Mouse (Mus musculus) olfactory bulb, adult 2 months (tissue): Measurements from ENCODE around the gene Kif1a. TPM values are rescaled to one million over a fixed set of nuclear protein-coding genes. Genes with fewer than 3 reads are reported as not detected.

Experiments used
- H3K27ac ChIP-seq: fragments of 200-500 bp; 2 replicates; pipeline ENCODE4 v1.5.1; 2012; ENCODE audit warnings: low read depth, low read length; ENCODE audit not compliant: insufficient read depth
- H3K4me1 ChIP-seq: fragments of 200-500 bp; 2 replicates; pipeline ENCODE4 v1.6.1; 2012; ENCODE audit warnings: low read length; ENCODE audit not compliant: control insufficient read depth, insufficient read depth
- H3K4me3 ChIP-seq: fragments of 200-500 bp; 2 replicates; pipeline ENCODE4 v1.5.1; 2012; ENCODE audit warnings: mild to moderate bottlenecking, low read depth, low read length, moderate library complexity; ENCODE audit not compliant: insufficient read depth
- CTCF ChIP-seq: fragments of 200-500 bp; IDR thresholded peaks from 2 replicates; pipeline ENCODE4 v1.5.1; 2012; ENCODE audit warnings: low read depth, mild to moderate bottlenecking, low read length, moderate library complexity; ENCODE audit not compliant: insufficient read depth
- POLR2A ChIP-seq: fragments of 200-500 bp; IDR thresholded peaks from 2 replicates; pipeline ENCODE4 v1.6.1; 2012; ENCODE audit warnings: mild to moderate bottlenecking, low read depth, low read length, moderate library complexity; ENCODE audit not compliant: insufficient read depth
- WGBS: fragments of 180-500 bp; shearing (Covaris S2); methylation state at CpG from one replicate; pipeline ENCODE4 v1.1.7; 2018; 5-methylcytosine and 5-hydroxymethylcytosine counted together
- polyA plus RNA-seq: library from polyadenylated mRNA; stranded (reverse); fragments of >200 nt; gene quantifications from 2 replicates; pipeline ENCODE4 v1.2.4, GENCODE M21; 2012; ENCODE audit warnings: low replicate concordance; ENCODE audit not compliant: missing spikeins, insufficient read depth, insufficient read length

Kif1a gene
- polyA plus RNA-seq, 1 experiment = 729 TPM

GRCm38 (mm10) chr1:93015136-93015535 lies 86.6 kb downstream of the Kif1a start:
- no peak overlapping the region for H3K4me3 ChIP-seq
- no peak for TF ChIP-seq POLR2A
- TF ChIP-seq CTCF = no peak
- WGBS = 47% methylated on average over 2 of the region's 2 CpGs
- peaks cover 3% of the 10 kb centered on the region for H3K4me1 ChIP-seq
- no peak overlapping the region for H3K27ac ChIP-seq

- no peak overlapping the region for H3K4me3 ChIP-seq
- H3K4me1 ChIP-seq = no peaks in the 10 kb centered on the region
- TF ChIP-seq CTCF (peak; percentile 89), POLR2A (no peak)
- no peak overlapping the region for H3K27ac ChIP-seq
Measured at GRCm38 (mm10) chr1:93014460-93014859, 87.3 kb downstream of the Kif1a start.

- Histone ChIP-seq H3K27ac (no peak overlapping the region), H3K4me3 (no peak overlapping the region), H3K4me1 (no peaks in the 10 kb centered on the region)
- TF ChIP-seq POLR2A (no peak), CTCF (no peak)
- 68% methylated on average over 4 of the region's 4 CpGs for WGBS
Measured at GRCm38 (mm10) chr1:93013367-93013766, 88.4 kb downstream of the Kif1a start.

- Histone ChIP-seq H3K4me1 (no peaks in the 10 kb centered on the region), H3K27ac (no peak overlapping the region), H3K4me3 (no peak overlapping the region)
- WGBS = 73% methylated on average over 7 of the region's 7 CpGs
- no peak for TF ChIP-seq POLR2A
- TF ChIP-seq CTCF = no peak
Measured at GRCm38 (mm10) chr1:93012103-93012585, 89.6 kb downstream of the Kif1a start.

- no peak overlapping the region for H3K4me3 ChIP-seq
- TF ChIP-seq CTCF (peak; percentile 55; the same call in 1 of the 2 replicates), POLR2A (no peak)
- no peaks in the 10 kb centered on the region for H3K4me1 ChIP-seq
- WGBS = 25% methylated on average over 3 of the region's 3 CpGs
- no peak overlapping the region for H3K27ac ChIP-seq
Measured at GRCm38 (mm10) chr1:93010731-93011130, 91.0 kb downstream of the Kif1a start.

- Histone ChIP-seq H3K4me1 (no peaks in the 10 kb centered on the region), H3K4me3 (no peak overlapping the region), H3K27ac (no peak overlapping the region)
- 61% methylated on average over 4 of the region's 4 CpGs for WGBS
- no peak for TF ChIP-seq CTCF
- TF ChIP-seq POLR2A = no peak
Measured at GRCm38 (mm10) chr1:93009196-93009595, 92.6 kb downstream of the Kif1a start.

GRCm38 (mm10) chr1:93006061-93006460 lies 95.7 kb downstream of the Kif1a start, which contains the start of gene Aqp12:
Gene Aqp12 (plus strand): TSS chr1:93006334.
- Histone ChIP-seq H3K4me1 (no peaks in the 10 kb centered on the region), H3K27ac (no peak within 1 kb of the TSS), H3K4me3 (no peak within 1 kb of the TSS)
- WGBS = 72% methylated on average over 7 of the region's 7 CpGs
- TF ChIP-seq CTCF (no peak), POLR2A (no peak)

- WGBS = 87% methylated on average over 2 of the region's 2 CpGs
- no peak for TF ChIP-seq POLR2A
- no peak for TF ChIP-seq CTCF
- H3K4me1 ChIP-seq = no peaks in the 10 kb centered on the region
Measured at GRCm38 (mm10) chr1:92992880-92993279, 108.9 kb downstream of the Kif1a start.

GRCm38 (mm10) chr1:92992214-92992855 lies 109.4 kb downstream of the Kif1a start:
- Histone ChIP-seq H3K4me3 (no peak overlapping the region), H3K27ac (no peak overlapping the region), H3K4me1 (no peaks in the 10 kb centered on the region)
- no peak for TF ChIP-seq CTCF
- 88% methylated on average over 6 of the region's 6 CpGs for WGBS

More at GRCm38 (mm10) chr1:92992880-92993279, 108.9 kb downstream of the Kif1a start:
- no peak overlapping the region for H3K27ac ChIP-seq
- no peak overlapping the region for H3K4me3 ChIP-seq
